Mouse (Mus musculus) gastrocnemius, postnatal 36 days (tissue): Measurements from ENCODE around the gene Plcb1. TPM values are rescaled to one million over a fixed set of nuclear protein-coding genes. Genes with fewer than 3 reads are reported as not detected.

Source experiments
- DNase-seq, 2 experiments: peaks; one replicate each; pipeline ENCODE4 v3.0.0; 2022
- intact Hi-C: fragments of 180-260 bp; cut with DNase I; formaldehyde crosslinking; loops from one replicate; pipeline ENCODE4 v1.15.1; 2025
- total RNA-seq, 2 experiments: library from RNA; stranded (reverse); gene quantifications; 2 replicates each; pipeline ENCODE4 v1.2.3; 2021

Plcb1 gene
- total RNA-seq, 2 experiments from 2014 or later, result 1.3 to 1.6 TPM

GRCm38 (mm10) chr2:135048791-135049190, 262.9 kb downstream of the Plcb1 start:
- intact Hi-C loops, result no loop called here
- no peak for DNase-seq

GRCm38 (mm10) chr2:135049283-135049682, 263.4 kb downstream of the Plcb1 start:
- no peak for DNase-seq
- intact Hi-C loops, result no loop called here

- no peak for DNase-seq
- intact Hi-C loops, result no loop called here
Observed at GRCm38 (mm10) chr2:135051540-135052288, 265.8 kb downstream of the Plcb1 start.

- DNase-seq, result no peak
- intact Hi-C loops, result no loop called here
Observed at GRCm38 (mm10) chr2:135053391-135053790, 267.5 kb downstream of the Plcb1 start.

GRCm38 (mm10) chr2:135067419-135067818, 281.6 kb downstream of the Plcb1 start:
- no peak for DNase-seq
- intact Hi-C loops, result no loop called here

- no peak for DNase-seq
- intact Hi-C loops, result no loop called here
Observed at GRCm38 (mm10) chr2:135071349-135071748, 285.5 kb downstream of the Plcb1 start.

GRCm38 (mm10) chr2:135072503-135072902, 286.6 kb downstream of the Plcb1 start:
- intact Hi-C loops, result no loop called here
- no peak for DNase-seq

GRCm38 (mm10) chr2:135073014-135073413, 287.1 kb downstream of the Plcb1 start:
- intact Hi-C loops, result no loop called here
- DNase-seq, result no peak

GRCm38 (mm10) chr2:135075375-135075774, 289.5 kb downstream of the Plcb1 start:
- no peak for DNase-seq
- intact Hi-C loops, result no loop called here

GRCm38 (mm10) chr2:135092588-135093162, 306.8 kb downstream of the Plcb1 start:
- intact Hi-C loops, result no loop called here
- no peak for DNase-seq

- intact Hi-C loops, result no loop called here
- DNase-seq, result no peak
Observed at GRCm38 (mm10) chr2:135101292-135101691, 315.4 kb downstream of the Plcb1 start.

- DNase-seq, result no peak
- intact Hi-C loops, result no loop called here
Observed at GRCm38 (mm10) chr2:135101943-135102342, 316.1 kb downstream of the Plcb1 start.

- no peak for DNase-seq
- intact Hi-C loops, result no loop called here
Observed at GRCm38 (mm10) chr2:135106649-135107048, 320.8 kb downstream of the Plcb1 start.

- intact Hi-C loops, result no loop called here
- no peak for DNase-seq
Observed at GRCm38 (mm10) chr2:135108607-135109006, 322.7 kb downstream of the Plcb1 start.

- no peak for DNase-seq
- intact Hi-C loops, result no loop called here
Observed at GRCm38 (mm10) chr2:135114501-135115128, 328.7 kb downstream of the Plcb1 start.

- DNase-seq, result no peak
Observed at GRCm38 (mm10) chr2:135123057-135123456, 337.2 kb downstream of the Plcb1 start.

GRCm38 (mm10) chr2:135123695-135124343, 338.0 kb downstream of the Plcb1 start:
- DNase-seq, result no peak
- intact Hi-C loops, result no loop called here

More at GRCm38 (mm10) chr2:135123057-135123456, 337.2 kb downstream of the Plcb1 start:
- intact Hi-C loops, result no loop called here

GRCm38 (mm10) chr2:135140576-135140975, 354.7 kb downstream of the Plcb1 start:
- intact Hi-C loops, result no loop called here
- no peak for DNase-seq

GRCm38 (mm10) chr2:135152289-135152688, 366.4 kb downstream of the Plcb1 start:
- DNase-seq, result no peak
- intact Hi-C loops, result no loop called here

- intact Hi-C loops, result no loop called here
- DNase-seq, result no peak
Observed at GRCm38 (mm10) chr2:135153248-135153647, 367.4 kb downstream of the Plcb1 start.

GRCm38 (mm10) chr2:135156055-135156454, 370.2 kb downstream of the Plcb1 start:
- intact Hi-C loops, result no loop called here
- no peak for DNase-seq
